Mouse (Mus musculus) stomach, postnatal 0 days (tissue): Measurements from ENCODE around the gene Cdc42ep1. TPM values are rescaled to one million over a fixed set of nuclear protein-coding genes. Genes with fewer than 3 reads are reported as not detected.

Source experiments
- ATAC-seq: fragments of 200-750 bp; cut with Nextera tagmentation; 2 replicates; pipeline ENCODE4 v1.8.0; 2017; ENCODE audit not compliant: low FRiP score, low TSS enrichment
- DNase-seq: peaks from one replicate; pipeline ENCODE4 v3.0.0-alpha.2; 2016; ENCODE audit warnings: low spot score
- H3K27ac ChIP-seq: fragments of 300-500 bp; sonication (generic); replicated peaks from 2 replicates; pipeline ENCODE4 v1.5.1; 2014; ENCODE audit warnings: mild to moderate bottlenecking, control low read depth
- H3K27me3 ChIP-seq: fragments of 300-500 bp; sonication (generic); 2 replicates; pipeline ENCODE4 v1.6.1; 2014; ENCODE audit warnings: low read length; ENCODE audit not compliant: control insufficient read depth, insufficient read depth
- H3K36me3 ChIP-seq: fragments of 300-500 bp; sonication (generic); 2 replicates; pipeline ENCODE4 v1.6.1; 2014; ENCODE audit warnings: low read length, mixed read lengths; ENCODE audit not compliant: control insufficient read depth, insufficient read depth
- H3K4me1 ChIP-seq: fragments of 300-500 bp; sonication (generic); replicated peaks from 2 replicates; pipeline ENCODE4 v1.6.1; 2014; ENCODE audit warnings: antibody characterized with exemption; ENCODE audit not compliant: control insufficient read depth, insufficient read depth
- H3K4me2 ChIP-seq: fragments of 300-500 bp; sonication (generic); replicated peaks from 2 replicates; pipeline ENCODE4 v1.6.1; 2014; ENCODE audit warnings: low read depth, mild to moderate bottlenecking, control low read depth, moderate library complexity
- H3K4me3 ChIP-seq: fragments of 300-500 bp; sonication (generic); 2 replicates; pipeline ENCODE4 v1.5.1; 2014; ENCODE audit warnings: low read depth, low read length, control low read depth
- H3K9ac ChIP-seq: fragments of 300-500 bp; sonication (generic); 2 replicates; pipeline ENCODE4 v1.6.1; 2014; ENCODE audit warnings: mild to moderate bottlenecking, low read length, control low read depth, mixed read lengths
- H3K9me3 ChIP-seq: fragments of 300-500 bp; sonication (generic); 2 replicates; pipeline ENCODE4 v1.6.1; 2016; ENCODE audit warnings: low read length; ENCODE audit not compliant: control insufficient read depth
- CTCF ChIP-seq: IDR thresholded peaks from 2 replicates; pipeline ENCODE4 v1.5.1; 2016; ENCODE audit warnings: antibody characterized with exemption, low read depth, mild to moderate bottlenecking, moderate library complexity
- EP300 ChIP-seq: optimal IDR thresholded peaks from 2 replicates; pipeline ENCODE3; 2016; ENCODE audit warnings: antibody characterized with exemption
- WGBS: fragments of 180-500 bp; shearing (Covaris S2); extraction: QIAGEN DNeasy Blood & Tissue Kit; methylation state at CpG from one replicate; pipeline ENCODE4 v1.1.7; 2014; 5-methylcytosine and 5-hydroxymethylcytosine counted together
- polyA plus RNA-seq: library from polyadenylated mRNA; unstranded; fragments of >200 nt; fragmentation: Nextera tagmentation; extraction: Ambion mirVana; gene quantifications from 2 replicates; pipeline ENCODE4 v1.2.1, GENCODE M21; 2015

Cdc42ep1 gene
- 37.7 and 45.4 TPM in 2 replicates for polyA plus RNA-seq

GRCm38 (mm10) chr15:78842371-78843163 lies at the start of gene Cdc42ep1:
TSS of gene Cdc42ep1 (plus strand) at chr15:78842624.
- Histone ChIP-seq H3K9me3 (no peaks in the 10 kb centered on the region), H3K4me1 (peaks cover 15% of the 10 kb centered on the region), H3K4me2 (peak within 1 kb of the TSS; percentile 81), H3K4me3 (peak within 1 kb of the TSS; percentile 77), H3K9ac (peak within 1 kb of the TSS; percentile 95), H3K27me3 (no peaks in the 10 kb centered on the region), H3K27ac (peak within 1 kb of the TSS; percentile 98), H3K36me3 (peaks cover 3% of the 10 kb centered on the region; the same call in 1 of the 2 replicates)
- TF ChIP-seq EP300 (no peak), CTCF (peak; percentile 31; the same call in 1 of the 2 replicates)
- DNase-seq (peak; percentile 82), ATAC-seq (peak; percentile 72)
- WGBS = under 1% methylated on average over 79 of the region's 86 CpGs

DNA sequence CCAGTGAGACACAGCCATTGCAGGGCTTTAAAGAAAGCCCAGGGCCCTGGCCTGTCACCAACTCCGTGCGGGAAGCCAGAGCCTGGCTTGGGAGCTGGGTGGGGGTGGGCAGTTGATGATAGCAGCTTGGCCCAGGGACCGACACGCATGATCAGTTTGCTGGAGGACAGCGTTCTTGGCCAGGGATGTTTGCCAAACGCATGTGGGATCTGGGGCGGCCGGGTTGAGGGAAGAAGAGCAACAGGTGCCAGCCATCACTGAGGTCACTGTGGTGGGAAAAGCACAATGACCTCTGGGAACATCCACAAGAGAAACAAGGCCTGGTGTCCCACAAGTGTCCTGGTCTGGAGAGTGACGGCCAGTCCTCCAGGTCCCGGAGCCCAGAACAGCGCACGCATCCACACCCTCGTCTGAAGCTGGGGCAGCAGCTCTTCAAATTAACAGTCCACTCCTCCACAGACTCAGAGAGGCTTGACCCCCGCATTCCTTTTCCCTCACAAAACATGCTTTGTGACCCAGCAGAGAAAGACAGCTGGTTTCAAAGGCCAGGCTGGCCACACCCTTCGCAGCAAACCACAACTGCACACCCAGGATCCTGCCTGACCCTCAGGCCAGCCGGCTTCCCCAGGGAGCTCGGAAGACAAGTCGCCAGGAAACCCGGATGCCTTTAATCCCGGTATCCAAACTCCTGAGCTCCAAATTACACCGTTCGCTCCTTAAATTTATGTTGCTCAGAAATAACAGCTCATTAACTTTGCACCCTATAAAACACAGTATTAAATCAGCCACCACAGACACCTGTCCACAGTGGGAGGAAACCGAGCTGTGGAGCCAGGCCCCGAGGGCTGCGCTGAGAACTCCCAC lies 46.0 kb upstream of the Cdc42ep1 start:
- ATAC-seq (peak; percentile 17; the same call in 1 of the 2 replicates), DNase-seq (no peak)
- Histone ChIP-seq H3K4me2 (no peak overlapping the region), H3K4me1 (no peaks in the 10 kb centered on the region), H3K27me3 (no peaks in the 10 kb centered on the region), H3K9me3 (no peaks in the 10 kb centered on the region), H3K4me3 (no peak overlapping the region), H3K27ac (0 out of 2 replicates have a peak overlapping the region, but pooled peaks have one; percentile 8), H3K9ac (no peak overlapping the region), H3K36me3 (0 out of 2 replicates have a peak, but pooled peaks cover 2% of the 10 kb centered on the region)
- TF ChIP-seq CTCF (no peak), EP300 (no peak)
- 38% methylated on average over 25 of the region's 25 CpGs for WGBS

DNA sequence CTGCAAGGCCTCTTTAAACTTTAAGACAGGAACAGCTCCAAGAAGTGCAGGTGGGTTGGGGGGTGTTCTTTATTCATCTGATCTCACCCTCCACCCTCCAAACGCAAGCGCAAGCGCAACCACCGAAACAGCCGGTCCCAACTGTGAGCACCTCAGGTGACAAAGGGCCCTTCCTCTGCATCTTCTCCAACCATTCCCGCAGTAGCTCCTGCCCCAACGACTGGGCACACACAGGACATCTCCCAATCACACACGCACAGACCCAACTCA lies 45.4 kb upstream of the Cdc42ep1 start:
- DNase-seq = no peak
- no peak overlapping the region for H3K27ac ChIP-seq
- 0 out of 2 replicates have a peak, but pooled peaks cover 2% of the 10 kb centered on the region for H3K36me3 ChIP-seq
- 79% methylated on average over 8 of the region's 8 CpGs for WGBS
- H3K4me2 ChIP-seq = no peak overlapping the region
- H3K27me3 ChIP-seq = no peaks in the 10 kb centered on the region
- no peak for TF ChIP-seq EP300
- no peak for TF ChIP-seq CTCF
- H3K9ac ChIP-seq = no peak overlapping the region
- no peaks in the 10 kb centered on the region for H3K9me3 ChIP-seq
- H3K4me3 ChIP-seq = no peak overlapping the region
- H3K4me1 ChIP-seq = no peaks in the 10 kb centered on the region
- ATAC-seq = no peak

DNA sequence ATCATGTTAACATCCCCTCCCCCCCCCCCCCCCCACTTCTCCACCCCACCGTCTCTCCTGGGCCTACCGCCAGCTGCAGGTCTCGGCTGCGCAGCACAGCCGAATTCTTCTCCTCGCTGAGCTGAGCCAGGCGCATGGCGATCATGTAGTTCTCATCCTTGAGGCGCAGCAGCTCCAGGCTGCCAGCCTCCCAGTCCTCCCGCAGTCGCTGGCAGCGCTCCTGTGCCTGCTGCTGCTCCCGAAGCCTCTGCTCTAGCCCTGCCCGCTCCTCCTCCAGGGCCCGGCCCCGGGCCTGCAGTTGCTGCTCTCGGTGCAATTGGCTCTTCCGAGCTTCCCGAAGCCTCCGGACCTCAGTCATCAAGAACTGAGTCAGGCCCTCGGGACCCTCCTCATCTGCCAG lies 43.4 kb upstream of the Cdc42ep1 start:
- DNase-seq (no peak), ATAC-seq (no peak)
- no peak for TF ChIP-seq CTCF
- peaks cover 3% of the 10 kb centered on the region; the same call in 1 of the 2 replicates for H3K4me1 ChIP-seq
- 58% methylated on average over 18 of the region's 21 CpGs for WGBS
- no peak overlapping the region for H3K4me3 ChIP-seq
- H3K4me2 ChIP-seq = no peak overlapping the region
- no peaks in the 10 kb centered on the region for H3K27me3 ChIP-seq
- H3K27ac ChIP-seq = no peak overlapping the region
- H3K36me3 ChIP-seq = 0 out of 2 replicates have a peak, but pooled peaks cover 2% of the 10 kb centered on the region
- H3K9me3 ChIP-seq = no peaks in the 10 kb centered on the region
- no peak overlapping the region for H3K9ac ChIP-seq

- Histone ChIP-seq H3K4me3 (peak overlapping the region; percentile 67), H3K4me2 (peak overlapping the region; percentile 94), H3K9me3 (no peaks in the 10 kb centered on the region), H3K27ac (no peak overlapping the region), H3K9ac (0 out of 2 replicates have a peak overlapping the region, but pooled peaks have one; percentile 71), H3K36me3 (0 out of 2 replicates have a peak, but pooled peaks cover 2% of the 10 kb centered on the region), H3K27me3 (no peaks in the 10 kb centered on the region), H3K4me1 (peaks cover 3% of the 10 kb centered on the region; the same call in 1 of the 2 replicates)
- no peak for ATAC-seq
- no peak for DNase-seq
- TF ChIP-seq CTCF (no peak), EP300 (no peak)
- WGBS = 66% methylated on average over 9 of the region's 9 CpGs
Measured at GRCm38 (mm10) chr15:78801571-78801970, 40.9 kb upstream of the Cdc42ep1 start.
